Mouse (Mus musculus) colon, adult 2 months (tissue): Measurements from ENCODE around the gene Tmem14c. TPM values are rescaled to one million over a fixed set of nuclear protein-coding genes. Genes with fewer than 3 reads are reported as not detected.

Experiments used
- polyA plus RNA-seq: library from polyadenylated mRNA; depleted of rRNA; stranded (reverse); fragments of >200 nt; gene quantifications from 2 replicates; pipeline ENCODE4 v1.2.3, GENCODE M21; 2012; rRNA removed

The Tmem14c gene
- polyA plus RNA-seq: 90.8 and 126 TPM in 2 replicates

DNA sequence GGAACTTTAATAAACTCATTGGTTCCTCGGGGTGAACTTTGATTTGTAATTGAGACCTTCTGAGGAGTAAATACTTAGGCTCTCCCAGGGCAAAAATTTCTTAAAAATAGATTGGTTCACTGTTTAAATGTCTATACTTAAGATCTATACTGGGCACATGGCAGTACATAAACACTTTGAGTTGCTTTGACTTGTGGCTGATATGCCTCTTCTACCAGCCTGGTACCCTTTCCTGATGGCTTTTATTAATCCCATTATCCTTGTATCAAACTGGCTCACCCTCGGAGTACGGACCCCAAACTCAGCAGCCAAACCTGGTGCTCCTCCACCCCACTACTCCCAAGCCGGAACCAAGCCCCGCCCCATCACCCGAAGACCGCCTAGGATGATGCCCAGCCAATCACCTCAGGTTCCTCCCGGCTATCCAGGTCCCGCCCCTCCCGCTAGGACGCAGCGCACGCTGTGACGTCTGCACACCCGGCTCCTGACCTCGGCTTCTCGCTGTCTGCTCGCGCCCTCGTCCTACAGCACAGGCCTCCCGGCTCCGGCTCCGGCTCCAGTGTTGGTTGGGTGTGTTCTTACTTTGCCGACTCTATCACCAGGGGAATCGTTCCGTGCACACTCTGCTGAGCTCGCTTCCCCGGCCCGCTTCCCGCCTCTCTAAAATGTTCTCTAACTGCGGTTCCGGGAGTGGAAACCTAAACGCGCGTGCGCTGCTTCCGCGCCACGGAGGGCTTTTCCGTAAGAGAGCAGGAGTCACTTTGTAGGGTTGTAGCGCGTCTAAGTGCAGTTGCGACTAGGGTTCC, at the start of gene Tmem14c:
Gene Tmem14c (plus strand): TSS at position 464 of the 806 bp plus-strand sequence.

DNA sequence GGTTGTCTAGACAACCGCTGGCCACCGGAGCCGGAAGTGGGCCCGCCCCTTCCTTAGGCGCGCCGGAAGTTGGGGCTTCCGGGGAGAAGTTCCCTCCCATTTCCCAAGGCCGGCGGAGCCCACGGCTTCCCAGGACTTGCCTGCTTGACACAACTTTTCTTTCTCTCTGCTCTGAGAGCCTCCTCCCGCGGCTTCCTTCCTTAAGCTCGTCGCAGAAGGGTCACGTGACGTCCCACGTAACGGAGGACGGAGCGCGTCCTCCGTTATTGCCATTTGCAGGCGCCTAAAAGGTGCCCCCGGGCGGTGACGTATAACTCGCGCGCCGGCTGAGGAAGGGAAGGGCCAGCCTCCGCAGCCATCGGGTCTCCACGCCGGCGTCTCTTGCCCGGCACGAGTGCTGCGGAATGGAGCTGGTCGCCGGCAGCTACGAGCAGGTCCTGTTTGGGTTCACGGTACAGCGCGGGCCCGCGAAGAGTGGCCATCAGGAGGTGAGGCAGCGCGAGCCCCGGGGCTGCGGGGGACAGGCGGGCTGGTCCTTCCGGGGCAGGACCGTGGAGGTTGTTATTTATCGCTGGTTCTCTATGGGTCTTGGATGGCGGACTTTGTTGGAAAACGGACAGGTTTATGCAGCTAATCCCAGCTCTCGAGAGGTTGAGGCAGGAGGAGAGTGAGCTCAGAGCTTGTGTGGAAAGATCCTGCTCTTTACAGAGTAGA, 15.0 kb upstream of the Tmem14c start, which contains the start of gene Pak1ip1:
Gene Pak1ip1 (plus strand): TSS at position 98 of the 714 bp plus-strand sequence.

Other genes starting within 250 kb of the Tmem14c start
- gene Gcnt2, start 156.5 kb upstream of the Tmem14c start, polyA plus RNA-seq: 3.5 and 4.0 TPM in 2 replicates
- gene Pak1ip1, start 15.3 kb upstream of the Tmem14c start, polyA plus RNA-seq: 41.9 and 45.6 TPM in 2 replicates
- gene Mak, start 63.4 kb downstream of the Tmem14c start, polyA plus RNA-seq: 0.06 TPM in 1 of 2 replicates, not detected in the other
- not detected in 2 replicates for gene Gcm2, start 94.7 kb downstream of the Tmem14c start, polyA plus RNA-seq
- not detected in 2 replicates for gene Sycp2l, start 98.0 kb downstream of the Tmem14c start, polyA plus RNA-seq
- 0.02 TPM in 1 of 2 replicates, not detected in the other for gene Elovl2, start 204.1 kb downstream of the Tmem14c start, polyA plus RNA-seq
- 3.7 TPM in 2 replicates for gene Smim13, start 233.6 kb downstream of the Tmem14c start, polyA plus RNA-seq